Mouse (Mus musculus) left cerebral cortex, adult 11 months (tissue): ENCODE data around the gene Gm28047.

ENCODE experiments used
- DNase-seq: peaks from one replicate; pipeline ENCODE4 v3.0.0; 2022; ENCODE audit warnings: low spot score

Gm28047 gene

GRCm38 (mm10) chr15:102547478-102547877, 77.4 kb downstream of the Gm28047 start:
- no peak for DNase-seq

- DNase-seq: peak; percentile 77
These were observed 78.0 kb downstream of the Gm28047 start for GRCm38 (mm10) chr15:102546677-102547427.

DNA sequence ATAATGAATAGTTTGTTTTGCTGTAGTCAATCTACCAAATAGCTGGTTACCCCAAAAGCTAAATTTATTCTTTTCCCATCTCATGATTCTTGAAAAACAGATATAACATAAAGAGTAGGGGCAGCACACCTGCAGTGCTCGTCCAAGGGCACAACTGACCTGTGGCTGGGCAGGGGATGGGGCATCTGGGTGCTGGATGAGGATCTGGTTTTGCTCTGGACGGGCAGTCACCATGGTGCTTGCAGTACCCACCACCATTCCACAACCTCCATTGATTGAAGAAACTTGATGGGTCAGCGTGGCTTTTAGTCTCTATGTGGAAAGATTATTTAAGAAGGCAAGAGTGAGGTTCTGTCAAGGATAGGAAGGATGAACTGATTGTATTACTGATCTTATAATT, 78.6 kb downstream of the Gm28047 start:
- DNase-seq: no peak

- no peak for DNase-seq
These were observed 80.1 kb downstream of the Gm28047 start for GRCm38 (mm10) chr15:102544801-102545200.

DNA sequence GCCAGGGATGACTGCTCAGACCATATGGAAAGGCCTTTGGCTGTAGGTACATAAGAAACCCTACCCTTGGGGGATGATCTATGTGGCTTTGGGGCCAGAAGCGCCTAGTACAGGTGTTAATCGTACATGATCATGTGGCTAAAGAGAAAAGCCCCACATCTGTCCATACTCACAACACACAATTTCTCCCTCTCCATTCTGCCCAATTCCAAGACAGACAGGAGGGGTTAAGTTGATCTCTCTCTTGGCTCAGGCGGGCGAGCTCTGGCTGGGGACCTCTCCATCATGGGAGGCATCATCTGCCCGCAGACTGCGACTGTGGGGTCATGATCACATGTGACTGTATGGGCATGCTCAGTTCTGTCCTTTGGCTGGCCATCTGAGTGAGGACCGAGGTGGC, 90.9 kb downstream of the Gm28047 start:
- no peak for DNase-seq

DNA sequence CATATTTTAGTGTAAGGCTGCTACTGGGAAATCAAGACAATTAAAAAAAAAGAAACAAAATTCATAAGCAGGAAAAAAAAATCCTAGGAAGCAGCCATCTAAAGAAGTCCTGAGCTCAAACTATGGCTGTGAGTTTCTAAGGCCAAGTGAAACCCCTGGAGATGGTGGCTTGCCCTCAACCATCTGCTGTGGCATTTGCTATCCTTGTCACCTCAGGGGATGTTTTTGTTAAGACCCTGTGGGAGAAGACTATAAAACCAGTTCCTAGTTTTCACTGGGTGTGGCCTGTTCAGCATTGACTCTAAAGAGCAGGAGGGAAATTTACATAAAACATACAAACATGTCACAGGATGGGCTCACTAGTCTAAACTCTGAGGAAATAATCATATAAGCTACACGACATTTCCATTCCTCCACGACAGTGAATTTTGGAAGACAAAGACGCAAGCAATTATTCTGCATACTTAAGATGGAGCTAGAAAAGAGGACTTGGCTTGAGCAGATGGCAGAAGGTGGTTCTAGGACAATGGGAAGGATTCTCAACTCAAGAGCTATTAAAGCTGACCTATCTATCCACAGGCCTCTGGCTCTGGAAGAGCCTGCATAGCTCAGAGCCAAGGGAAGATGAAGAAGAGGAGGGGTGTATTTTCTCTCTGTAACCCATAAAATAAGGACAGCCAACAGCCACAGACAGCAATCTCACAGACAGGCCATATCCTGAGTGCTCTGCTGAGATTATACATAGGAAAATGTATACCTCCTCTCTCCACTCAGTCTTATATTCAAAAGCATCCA, 92.6 kb downstream of the Gm28047 start:
- DNase-seq: no peak

GRCm38 (mm10) chr15:102531586-102531985, 93.3 kb downstream of the Gm28047 start:
- DNase-seq: no peak

DNA sequence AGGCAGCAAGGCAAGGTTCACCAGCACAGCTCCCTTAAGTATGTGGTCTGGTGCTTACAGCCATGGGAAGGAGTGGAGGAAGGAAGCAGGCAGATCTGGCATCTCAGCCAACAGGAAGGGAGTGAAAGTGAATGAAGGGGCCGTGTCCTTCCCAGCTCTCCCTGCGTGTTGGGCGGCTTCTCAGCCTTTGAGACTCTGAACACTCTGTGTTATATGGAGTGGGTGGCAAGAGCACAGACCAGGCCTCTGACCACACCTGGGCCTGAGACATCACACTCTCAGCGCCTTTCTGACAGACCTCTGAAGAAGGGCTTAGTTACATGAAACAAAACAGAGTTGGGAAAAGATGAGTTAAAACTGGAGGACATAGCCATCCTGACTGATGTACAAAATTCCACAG, 94.3 kb downstream of the Gm28047 start:
- DNase-seq: no peak

DNA sequence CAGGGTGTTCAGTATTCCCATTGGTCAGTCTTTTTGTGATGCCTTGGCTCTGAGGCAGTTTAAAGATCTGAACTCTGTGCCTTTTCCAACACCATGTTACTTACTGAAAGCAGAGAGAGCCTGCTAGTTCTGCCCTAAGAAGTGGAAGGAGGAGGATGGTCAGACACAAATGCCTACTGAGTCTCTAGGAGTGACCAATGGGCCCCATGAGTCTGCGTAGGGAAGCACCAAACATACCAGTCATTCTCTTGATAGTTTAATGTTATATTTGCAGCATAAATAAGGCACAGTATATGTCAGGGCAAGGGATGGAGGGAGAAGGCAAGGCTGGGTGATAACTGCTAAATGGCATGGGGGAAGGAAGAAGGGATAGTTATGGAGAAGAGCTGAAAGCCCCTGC, 96.5 kb downstream of the Gm28047 start:
- no peak for DNase-seq

- no peak for DNase-seq
These were observed 96.9 kb downstream of the Gm28047 start for GRCm38 (mm10) chr15:102527936-102528335.

DNA sequence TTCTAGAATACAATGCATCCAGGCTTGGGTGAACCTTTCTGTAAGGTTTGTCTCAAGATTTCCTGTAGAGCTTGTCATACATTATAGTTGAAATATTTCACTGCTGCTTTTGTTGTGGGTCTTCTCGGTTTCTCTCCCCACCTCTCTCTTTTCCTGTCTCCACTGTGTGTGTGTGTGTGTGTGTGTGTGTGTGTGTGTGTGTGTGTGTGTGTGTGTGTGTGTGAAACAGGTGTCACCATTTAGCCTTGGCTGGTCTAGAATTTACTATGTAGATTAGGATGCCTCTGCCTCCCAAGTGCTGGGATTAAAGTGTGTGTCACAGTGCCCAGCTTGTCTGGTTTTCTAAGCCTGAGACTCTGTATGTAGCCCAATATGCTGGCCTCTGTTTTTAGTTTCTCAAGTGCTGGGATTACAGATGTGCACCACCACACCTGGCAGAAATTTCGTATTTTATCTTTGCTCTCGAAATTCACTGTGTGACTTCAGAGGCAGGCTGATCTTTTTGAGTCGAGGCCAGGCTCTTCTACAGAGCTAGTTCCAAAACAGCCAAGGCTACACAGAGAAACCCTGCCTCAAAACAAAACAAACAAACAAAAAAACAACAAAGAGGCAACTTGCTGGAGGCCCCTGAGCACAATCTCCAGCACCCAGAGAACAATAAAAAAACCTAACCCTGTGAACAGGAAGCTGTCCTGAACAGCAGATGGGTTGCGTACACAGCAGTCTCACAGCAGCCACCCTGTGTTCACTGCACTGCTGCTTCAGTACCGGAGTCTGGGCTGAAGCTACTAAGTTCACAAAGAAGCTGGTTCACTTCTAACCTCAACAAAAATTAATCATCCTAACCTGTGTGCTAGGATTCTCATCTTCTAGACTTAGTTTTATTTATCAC, 98.5 kb downstream of the Gm28047 start:
- no peak for DNase-seq

GRCm38 (mm10) chr15:102524892-102525485, 99.9 kb downstream of the Gm28047 start, which contains the start of gene Npff:
TSS of gene Npff (minus strand) at chr15:102524942.
- no peak for DNase-seq

DNA sequence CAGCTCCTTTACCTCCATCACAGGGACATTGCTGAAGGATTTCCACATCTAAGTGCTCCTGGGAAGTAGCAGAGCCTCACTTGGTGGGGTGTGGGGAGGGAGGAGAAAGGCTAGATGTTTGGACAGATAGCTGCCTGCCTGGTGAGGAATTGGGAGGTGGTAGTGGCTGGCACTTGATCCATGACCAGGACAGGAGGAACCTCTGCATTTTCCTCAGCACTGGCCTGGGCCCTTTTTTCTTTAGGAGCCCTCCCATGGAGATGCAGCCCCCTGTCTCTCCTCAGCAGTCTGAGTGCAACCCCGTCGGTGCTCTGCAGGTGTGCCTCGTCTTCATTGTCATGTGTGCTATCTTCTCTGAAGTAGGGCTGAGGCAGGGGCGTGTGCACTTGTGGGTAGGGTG, 103.4 kb downstream of the Gm28047 start:
- DNase-seq: no peak

DNA sequence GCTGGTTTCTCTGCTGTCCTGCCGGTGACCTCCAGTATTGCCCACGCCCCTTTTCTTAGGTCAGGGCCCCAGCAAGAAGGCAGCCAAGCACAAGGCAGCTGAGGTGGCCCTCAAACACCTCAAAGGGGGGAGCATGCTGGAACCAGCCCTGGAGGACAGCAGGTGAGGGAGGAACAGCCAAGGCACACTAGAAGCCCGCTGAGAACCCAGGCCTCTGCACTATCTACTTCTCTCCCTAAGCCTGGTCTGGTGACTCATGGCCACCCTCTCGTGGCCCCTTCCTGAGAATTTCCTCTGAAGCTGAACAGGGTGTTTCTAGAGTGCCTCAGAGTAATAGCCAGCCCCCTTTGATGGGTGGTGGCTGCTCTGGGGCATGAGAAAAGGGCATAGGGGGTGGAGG, 104.5 kb downstream of the Gm28047 start:
- DNase-seq: no peak

DNA sequence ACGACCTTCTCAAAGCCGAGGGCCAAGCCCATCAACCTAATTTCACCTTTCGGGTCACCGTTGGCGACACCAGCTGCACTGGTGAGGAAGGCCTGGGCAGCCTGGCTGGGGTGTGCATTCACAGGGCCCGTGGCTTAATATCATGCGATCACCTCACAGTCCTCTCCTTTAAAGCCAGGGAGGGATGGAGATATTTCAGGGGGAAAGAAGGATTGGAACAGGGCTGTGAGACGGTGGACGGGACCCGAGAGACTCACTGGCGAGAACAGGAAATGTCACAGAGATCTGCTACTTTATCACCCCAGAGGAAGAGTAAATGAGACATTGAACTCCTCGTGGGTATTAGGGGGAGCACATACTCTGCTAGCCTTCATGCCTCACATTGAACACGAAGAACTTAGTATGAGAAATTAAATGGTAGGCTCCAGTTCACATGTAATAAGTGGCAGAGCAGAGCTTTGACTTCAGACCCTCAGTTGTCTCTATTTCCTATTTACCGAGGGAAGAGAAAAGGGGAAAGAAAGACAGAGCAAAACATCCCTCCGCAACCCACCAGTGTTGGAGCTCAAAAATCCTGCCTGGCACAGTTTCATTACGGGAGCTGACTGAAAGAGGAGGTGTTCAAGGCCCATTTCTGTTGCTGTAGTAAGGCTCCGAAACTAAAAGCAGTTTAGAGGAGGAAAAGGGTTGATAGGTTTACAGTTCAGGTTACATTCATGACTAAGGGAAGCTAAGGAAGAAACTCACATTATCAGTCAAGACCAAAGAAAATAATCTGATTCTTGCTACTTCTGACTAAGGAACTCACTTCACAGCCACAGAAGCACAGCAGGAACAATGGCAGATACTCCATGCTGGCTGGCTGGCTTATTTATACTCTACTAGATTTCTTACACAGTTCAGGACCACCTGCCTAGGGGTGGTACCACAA, 105.4 kb downstream of the Gm28047 start:
- DNase-seq: no peak

GRCm38 (mm10) chr15:102518859-102519201, 106.0 kb downstream of the Gm28047 start:
- no peak for DNase-seq

DNA sequence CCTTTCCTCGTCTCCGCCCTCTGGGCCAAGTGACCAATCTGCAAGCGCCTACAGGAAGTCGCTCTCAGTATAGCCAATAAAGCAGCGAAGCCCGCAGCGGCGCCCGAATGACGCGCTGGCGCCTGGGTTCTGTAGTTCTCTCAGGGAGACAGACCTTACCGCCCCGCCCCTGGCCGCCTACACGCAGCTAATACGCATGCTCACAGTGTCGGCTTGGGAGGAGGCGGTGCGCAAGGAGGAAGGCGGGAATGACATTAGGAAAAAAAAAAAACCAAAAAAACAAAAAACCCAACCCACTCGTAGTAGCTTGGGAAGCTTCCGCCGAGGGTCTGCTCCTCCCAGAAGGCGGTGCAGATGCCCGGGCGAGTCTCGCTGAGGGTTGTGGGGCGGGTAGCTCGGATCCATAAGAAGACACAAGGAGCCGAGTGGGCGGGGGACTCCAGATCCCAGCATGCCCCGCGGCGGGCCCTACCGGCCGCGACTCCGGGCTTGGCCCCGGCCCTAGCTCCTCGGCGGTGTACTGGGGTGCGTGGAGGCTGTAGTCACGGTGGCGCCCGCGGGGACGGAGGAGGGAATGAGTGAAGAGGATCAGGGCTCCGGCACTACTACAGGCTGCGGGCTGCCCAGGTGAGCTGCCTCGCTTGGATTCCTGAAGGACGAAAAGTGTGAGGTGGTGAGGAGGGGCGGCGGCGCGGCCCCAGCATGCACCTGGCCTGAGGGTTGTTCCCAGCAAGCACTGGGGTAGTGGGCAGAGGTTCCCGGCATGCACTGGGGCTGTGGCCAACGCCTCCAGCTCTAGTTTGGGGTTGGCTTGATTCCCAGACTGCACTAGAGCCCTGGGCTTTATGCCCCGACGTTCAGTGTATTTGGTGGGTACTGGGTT, 106.7 kb downstream of the Gm28047 start, which contains the start of gene Tarbp2:
TSS of gene Tarbp2 (plus strand) at position 217 of the 883 bp plus-strand sequence.
- DNase-seq: peak; percentile 100

DNA sequence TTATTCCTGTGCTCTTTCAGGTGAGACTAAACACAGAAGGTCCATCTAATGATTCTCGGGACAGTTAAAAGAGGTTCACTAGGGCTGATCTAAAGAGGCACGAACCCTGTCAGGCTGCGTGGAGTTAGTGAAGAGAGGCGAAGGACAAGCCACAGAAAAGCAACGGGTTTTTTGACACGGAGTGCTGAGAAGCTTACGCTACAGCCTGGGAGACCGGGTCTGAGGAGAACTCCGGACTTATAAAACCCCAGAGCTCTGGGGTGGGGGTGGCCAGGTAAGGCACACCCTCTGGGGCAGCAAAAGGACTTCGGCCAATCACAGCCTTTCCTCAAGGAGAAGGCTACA, 107.3 kb downstream of the Gm28047 start:
- no peak for DNase-seq

DNA sequence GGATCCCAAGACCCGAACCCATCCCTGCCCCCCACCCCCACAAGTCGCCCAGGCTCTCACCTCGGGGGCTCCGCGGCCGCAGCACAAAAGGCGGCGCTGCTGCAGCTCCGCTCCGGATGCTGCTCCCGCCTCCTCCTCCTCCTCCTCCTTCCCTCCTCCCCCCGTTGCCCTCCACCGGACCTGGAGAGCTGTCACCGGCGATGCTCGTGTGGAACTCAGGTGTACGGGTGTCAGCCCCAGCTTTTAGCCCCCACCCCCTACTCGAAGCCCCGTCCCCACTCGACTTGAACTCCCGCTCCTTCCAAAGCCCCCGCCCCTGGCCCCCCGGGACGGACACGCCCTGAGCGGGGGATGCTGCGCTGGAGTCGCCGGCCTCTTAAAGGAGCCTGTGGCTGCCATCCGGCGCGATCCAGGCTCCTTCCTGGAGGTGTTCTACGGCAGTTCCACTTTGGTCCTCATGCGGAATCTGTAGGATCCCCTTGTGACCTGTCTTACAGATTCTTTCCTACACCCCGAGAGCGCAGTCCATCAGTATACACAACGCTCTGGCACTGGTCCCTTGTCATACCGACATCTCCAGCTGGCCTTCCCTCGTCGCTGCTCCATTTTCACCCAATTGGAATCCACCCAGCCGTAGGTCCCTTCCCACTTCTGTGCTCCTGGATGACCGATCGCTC, 108.0 kb downstream of the Gm28047 start, which contains the start of gene Map3k12:
TSS of gene Map3k12 (minus strand) at position 337 of the 677 bp plus-strand sequence.
- DNase-seq: peak; percentile 62
